Mouse (Mus musculus): ENCODE measurements at regions not wholly inside any gene's neighbourhood (a gene's known extent, or its start where the extent isn't known, plus 50 kb on each side); places are given as distances from the start of the nearest gene placed in this dataset.
"Not testable (repeated sequence)": the region's sequence is repeated elsewhere in the genome, so short reads cannot be mapped to it uniquely, and the experiment has no call there.

DNA sequence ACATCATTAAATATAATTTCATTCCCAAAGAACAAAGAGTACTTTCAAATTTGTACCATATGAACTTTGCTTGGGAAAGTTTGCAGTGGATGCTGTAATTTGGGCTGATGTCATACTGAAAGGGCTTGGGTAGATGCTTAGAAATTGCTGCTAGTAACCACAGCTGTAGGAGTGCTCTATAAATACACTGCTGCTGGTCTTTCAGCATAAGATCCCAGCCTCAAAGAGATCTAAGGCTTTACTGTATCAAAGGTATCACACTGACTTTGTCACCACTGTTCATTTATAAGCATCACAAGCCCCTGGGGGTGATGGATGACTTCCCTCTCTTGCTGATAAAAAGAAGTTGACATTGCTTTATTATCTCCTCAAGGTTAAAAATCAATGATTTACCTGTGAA, 497.2 kb downstream of the Pla2g4a start:
- no peak for DNase-seq

DNA sequence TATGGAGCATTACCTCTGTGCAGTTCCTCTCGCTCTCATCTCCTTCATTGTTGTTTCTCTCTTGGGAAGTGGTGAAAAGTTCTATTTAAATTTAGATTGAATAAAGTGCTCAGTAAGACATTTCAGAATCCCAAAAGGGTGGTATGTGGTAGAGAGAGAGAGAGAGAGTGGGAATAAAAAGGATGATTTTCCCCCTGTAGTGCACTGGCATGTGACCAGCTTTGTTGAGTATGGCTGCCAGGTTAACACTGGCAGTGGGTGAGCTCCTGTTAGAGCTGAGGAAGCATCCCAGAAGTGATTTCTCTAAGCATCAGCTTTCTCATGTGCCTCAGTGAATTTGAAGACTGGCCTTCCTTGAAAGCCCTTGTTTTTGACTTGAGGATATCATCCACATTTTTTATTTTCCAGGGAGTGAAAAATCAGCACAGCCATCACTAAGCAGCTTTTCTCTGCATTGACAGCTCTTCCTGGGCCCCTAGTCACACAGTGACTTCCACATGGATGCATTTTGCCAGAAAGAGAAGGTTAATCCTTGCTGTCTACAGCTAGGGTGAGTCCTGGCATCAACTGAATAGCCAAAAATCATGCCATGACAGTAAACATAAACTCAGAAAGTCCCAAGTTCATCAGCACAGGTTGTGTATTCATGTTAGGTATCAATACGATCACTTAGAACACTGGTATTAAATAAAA, 511.1 kb downstream of the Pla2g4a start:
- no peak for DNase-seq

DNA sequence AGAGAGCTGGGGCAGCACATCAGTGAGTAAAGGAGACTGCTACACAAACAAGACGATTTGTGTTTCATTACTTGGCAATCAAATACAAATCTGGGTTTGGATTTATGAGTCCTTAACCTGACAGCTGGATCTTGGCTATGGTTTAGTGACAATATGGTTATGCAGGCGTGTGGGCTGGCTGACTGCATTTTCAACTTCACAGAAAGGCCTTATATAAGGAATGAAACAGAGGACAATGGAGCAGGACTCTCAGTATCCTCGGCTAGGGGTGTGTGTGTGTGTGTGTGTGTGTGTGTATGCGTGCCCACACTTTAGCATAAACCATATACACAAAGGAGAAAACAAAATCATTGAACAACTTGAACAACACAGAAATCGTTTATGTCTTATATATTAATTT, 512.6 kb downstream of the Pla2g4a start:
- DNase-seq = no peak

DNA sequence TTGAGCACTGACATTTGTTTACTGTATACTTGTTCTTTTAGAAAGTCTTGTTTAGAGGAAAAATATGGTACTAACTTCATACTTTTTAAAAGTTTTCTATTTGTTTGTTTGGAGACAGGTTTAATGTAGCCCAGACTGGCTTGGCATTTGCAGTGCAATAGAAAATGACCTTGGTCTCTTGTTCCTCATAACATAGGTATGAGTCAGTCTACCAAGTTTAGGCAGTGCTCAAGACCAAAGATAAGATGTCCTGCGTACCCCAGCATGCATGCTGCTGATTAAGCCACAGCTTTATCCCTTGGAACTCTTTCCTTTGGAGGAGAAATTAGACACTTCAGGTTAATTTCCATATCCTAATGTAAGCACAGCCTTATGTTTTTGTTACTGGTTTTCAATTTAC, 550.1 kb downstream of the Pla2g4a start:
- no peak for DNase-seq

DNA sequence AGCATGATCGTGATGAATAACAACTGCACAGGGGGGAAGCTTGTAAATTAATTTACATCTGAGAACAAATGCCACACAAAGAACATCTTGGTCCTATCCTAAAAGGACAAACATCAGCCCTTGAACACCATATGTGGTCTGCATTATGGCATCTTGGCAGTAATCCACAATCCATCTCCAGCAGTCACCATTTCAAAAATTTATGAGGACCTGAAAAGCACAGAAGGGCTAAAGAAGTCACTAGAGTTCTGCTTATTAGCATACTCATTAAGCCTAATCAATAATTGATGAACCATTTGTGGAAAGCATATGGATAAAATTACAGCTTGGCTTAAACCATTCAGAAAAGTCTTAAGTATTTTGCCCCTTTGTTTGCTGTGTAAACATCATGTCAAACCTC, 555.7 kb downstream of the Pla2g4a start:
- DNase-seq = no peak

DNA sequence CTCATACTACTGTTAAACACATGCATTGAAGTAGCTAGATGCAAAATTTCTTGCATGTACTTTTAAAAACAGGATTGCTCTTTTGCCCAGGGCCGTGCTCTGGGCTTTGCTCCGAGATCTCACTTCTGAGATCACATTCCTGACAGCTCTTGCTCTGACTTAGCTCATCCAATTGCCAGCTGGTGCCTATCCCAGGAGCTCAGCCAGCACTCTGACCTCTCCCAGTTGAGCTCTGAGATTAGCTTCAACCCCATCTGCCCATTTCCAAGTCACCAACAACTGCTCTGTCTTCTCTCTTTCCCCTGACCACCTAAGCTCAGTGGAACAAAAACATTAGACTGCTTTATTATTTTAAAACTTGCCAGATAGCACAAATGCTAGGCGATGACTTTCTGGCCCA, 572.4 kb downstream of the Pla2g4a start:
- DNase-seq = peak; percentile 87

DNA sequence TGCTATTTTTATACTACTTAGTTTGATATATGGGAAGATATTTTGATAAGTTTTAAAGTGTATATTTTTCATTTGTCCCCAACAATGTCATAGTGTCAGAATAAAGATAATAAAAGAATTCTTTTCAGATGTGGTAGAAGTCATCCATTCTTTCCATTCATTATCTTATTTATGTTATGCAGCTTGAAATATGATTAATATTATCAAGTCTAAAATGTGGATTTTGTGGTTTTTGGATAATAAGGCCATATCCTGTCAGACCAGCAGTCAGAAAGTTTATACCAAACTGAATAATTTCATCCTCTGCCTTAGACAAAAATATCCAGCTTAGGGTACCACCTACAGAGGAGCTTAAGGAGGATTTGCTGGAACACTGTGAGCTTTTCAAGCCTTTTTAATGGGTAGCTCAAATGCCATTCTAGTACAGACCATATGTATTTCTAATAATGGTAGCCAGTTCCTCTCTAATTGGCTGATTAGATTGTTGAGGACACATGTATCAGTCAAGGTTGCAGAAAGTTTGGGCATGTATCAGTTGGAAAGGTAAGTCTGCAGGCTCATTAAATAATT, 609.7 kb downstream of the Pla2g4a start:
- no peak for DNase-seq

DNA sequence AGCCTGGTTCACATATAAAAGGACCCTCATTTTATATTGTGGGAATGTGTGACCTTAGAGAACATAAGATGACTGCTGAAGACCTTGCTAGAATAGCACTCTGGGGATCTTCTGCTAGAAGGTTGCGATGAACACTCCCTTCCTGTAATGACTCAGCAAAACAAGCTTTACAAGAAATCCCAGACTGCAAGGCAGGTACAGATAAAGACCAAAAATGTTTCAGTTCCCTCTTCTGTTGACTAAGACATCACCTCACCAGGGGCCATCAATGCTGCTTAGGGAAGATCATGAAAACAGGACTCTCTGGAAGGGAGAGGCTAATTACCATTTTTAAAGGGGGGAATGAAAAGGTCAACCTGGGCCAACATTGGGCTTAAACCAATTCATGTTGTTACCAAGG, 613.7 kb downstream of the Pla2g4a start:
- no peak for DNase-seq

DNA sequence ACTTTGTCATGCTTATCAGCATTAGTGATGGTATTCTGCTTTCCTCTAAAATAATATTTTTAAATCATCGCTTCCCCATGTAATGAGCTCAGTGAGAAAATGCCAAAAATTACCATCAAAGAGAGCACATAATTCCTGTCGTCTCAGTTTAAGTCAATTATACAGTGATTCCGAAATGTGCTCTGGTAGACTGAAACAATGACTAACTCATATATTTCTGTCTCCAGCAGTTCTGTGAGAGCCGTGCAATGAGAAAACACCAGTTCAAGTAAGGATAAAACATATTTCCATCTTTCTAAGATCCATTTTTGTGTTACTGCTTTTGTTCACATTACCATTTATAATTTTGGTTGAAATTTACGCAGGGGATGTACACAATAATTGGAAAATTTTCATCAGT, 622.9 kb downstream of the Pla2g4a start:
- no peak for DNase-seq

DNA sequence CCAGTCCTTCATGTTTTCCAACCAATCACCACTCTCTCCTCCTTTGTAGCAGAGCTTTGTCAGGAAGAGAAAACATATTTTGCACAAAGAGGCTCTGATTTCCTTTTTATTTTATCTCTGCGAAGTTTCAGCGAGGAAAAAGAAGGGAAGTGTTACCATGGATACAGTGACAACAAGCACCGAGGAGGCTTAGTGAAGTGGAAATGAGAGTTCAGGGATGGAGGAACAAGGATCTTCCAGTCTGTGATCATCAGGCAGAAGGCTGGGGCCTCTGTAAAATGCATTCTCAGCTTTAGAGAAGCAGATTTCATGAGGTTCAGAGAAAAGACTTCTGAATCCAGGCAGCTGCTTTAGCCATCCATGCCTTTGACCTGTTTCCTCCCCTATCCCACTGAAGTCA, 628.9 kb downstream of the Pla2g4a start:
- no peak for DNase-seq

DNA sequence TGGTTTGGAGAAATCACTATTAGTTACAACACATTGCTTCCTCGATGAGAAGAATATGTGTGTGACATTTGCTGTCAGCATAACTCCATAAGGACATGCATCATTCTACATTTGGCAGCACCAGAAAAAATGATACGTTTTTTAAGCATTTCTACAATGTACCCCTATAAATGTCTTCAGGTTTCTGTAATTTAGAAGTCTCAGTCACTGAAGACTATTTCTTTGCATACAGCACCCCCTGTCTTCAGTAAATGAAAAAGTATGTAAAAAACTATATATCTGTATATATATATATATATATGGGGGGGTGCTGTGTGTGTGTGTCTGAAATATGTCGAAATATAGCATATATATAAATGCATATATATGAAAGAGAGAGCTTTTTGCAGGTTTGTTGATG, 633.9 kb downstream of the Pla2g4a start:
- no peak for DNase-seq

DNA sequence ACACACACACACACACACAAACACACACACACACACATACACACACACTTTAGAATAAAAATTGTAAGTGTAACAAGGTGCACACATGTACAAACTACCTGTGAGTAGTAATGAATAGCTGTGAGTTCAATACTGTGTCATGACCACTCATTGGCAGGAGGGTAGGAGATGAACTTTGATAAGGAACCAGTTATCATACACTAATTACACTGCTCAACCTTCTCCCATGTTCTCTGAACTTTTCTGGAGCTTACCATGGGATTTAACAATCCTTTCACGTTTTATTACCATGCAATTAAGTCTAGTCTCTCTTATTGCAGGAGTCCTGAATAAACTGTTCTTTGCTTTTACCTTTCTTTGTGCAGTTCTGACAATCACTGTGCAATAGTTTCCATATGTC, 638.0 kb downstream of the Pla2g4a start:
- no peak for DNase-seq

DNA sequence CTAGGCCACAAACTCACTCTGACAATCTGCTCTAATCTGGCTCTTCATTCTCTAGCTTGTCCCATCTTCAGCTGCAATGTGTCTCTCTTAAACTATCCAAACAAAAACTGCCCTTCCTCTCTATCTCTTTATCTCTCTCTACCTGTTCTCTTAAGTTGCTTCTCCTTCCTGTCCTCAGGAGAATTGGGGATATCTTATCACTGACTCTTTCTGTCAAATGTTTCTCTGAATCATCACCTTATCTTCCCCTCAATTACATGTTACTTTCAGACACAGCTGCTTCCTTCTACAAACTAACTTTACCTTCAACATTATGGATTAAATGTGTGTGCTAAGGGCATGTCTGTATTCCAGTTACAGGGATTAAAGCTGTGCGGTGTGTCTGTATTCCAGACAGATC, 671.4 kb downstream of the Pla2g4a start:
- no peak for DNase-seq

DNA sequence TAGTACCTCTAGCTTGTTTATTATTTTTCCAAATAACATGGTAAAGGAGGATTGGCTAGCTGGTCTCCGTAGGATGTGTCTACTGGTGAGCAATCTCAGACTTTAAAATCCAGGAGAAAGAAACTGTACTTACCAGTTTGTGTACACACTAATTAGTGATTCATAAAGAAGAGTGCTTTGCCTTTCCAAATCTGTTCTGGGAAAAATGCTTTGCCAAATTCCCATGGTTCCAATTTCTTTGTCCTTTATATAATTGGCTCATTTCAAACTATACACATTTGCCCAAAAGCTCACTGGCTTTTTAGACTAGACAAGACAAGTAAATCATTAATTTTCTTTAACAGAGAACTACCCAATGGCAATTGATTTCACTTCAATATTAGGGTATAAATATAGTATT, 686.2 kb downstream of the Pla2g4a start:
- DNase-seq = no peak

DNA sequence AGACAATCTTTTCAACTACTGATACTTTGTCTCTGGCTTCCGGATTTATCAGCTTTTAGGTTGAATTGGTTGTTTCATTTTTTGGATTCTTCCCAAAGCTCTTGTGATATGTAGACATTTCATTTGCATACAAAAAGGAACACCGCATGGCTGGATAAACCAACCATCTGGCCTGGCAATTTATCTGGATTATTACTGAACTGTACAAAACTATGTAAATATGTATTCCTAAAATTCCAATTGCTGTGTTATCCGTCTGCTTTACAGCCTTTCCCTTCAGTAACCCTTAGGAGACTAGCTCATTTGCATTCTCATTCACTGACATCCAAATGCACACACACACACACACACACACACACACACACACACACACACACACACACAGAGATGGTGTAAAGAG, 704.2 kb downstream of the Pla2g4a start:
- DNase-seq = no peak

DNA sequence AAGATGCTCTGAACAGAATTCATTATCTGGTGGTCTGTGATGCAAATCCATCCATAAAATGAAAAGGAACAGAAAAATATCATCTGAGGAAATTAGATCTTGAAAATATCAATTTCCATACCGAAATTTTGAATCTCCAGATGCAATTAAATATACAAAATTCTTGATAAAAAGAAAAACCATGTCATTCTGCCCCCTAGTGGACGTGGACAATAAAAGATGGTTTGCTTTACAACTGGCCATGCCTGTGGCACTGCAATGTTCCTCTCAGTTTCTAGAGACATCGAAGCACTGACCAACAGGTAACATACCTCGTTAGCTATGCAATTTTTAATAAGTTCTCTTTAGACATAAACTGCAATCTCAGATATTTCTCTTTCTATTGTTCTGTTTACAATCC, 706.9 kb downstream of the Pla2g4a start:
- no peak for DNase-seq

DNA sequence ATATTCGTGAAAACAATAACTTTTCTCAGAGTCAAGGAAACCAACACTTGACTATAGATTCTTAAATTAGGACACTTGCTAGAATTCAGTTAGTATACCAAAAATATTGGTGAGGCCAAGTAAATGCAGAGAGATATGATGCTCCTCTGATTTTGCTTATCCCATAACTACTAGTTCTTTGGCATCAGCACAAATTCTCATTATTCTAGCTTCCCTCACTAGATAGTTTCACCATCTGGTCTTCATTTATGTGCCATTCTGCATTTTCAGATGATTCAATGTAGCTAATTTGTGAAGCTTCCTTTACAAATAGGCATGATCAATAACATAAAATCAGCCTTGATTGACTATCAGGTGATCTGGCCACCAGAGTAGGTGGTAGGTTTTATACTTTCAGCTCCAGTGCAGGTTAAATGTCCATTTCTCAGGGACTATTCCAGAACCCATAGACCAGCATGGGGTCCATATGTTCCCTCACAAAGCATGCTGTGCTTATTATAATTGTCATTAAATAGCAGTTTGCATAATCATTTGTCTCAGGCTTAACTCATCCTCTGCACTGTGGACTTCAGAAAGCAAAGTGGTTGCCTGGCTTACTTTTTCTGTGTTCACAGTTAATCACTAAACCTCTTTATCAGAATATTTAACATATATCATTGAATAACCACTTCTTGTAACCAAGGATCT, 722.6 kb downstream of the Pla2g4a start:
- peak; percentile 68 for DNase-seq

DNA sequence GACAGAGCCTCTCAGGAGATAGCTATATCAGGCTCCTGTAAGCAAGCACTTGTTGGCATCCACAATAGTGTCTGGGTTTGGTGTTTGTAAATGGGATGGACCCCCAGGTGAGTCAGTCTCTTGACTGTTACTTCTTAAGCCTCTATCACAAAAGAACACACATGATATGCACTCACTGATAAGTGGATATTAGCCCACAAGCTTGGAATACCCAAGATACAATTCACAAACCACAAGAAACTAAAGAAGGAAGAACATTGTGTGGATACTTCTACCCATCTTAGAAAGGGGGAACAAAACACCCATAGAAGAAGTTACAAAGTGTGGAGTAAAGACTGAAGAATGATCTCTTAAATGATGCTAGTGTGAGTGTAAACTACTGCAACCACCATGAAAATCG, 733.9 kb downstream of the Pla2g4a start:
- not testable (repeated sequence) for DNase-seq

DNA sequence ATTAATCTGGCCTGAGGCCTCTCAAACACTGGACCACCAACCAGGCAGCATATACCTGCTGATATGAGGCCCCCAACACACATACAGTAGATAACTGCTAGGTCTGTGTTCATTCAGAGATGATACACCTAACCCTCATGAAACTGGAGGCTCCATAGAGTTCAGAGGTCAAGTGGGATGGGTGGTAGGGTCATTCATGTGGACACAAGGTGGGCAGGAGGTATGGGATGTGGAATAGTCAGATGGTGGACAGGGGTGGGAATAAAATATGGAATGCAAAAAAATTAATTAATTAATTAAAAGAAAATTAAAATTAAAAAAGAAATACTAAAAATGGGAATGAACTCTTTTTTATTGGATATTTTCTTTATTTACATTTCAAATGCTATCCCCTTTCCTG, 734.7 kb downstream of the Pla2g4a start:
- no peak for DNase-seq

DNA sequence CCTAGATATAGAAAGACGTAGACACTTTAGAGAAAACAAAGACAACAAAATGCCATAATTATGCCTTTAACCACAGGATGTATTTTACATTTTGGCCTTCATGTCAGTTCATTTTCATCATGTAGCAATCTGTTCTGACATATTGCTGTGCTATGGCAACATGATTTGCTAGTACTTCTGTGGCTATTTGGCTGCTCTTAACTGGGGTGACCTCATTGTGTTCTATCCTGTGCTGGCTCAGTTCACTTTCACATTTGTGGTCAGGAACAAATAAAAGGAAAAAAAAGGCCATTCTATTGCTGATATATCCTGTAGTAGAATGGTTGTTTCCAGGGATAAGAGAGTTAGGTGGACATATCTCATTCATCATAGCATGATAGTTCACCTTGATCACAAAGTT, 758.5 kb downstream of the Pla2g4a start:
- peak; percentile 22 for DNase-seq

DNA sequence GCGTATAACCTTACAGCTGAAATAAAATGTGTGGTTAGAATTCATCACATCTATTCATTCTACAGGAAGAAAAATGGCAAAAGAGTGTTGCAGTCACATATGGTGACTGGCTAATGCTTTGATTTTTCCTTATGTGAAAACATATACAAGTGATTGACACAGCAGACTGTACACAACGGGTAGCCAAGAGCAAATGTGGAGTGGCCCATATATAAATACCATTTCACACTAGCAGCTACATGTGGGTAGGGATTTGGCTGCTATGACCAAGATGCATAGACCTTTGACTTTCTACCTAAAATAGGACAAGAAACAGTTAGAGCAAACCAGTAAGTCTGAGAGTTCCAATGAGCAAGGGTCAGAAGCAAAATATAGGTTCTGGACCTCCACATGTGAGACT, 761.8 kb downstream of the Pla2g4a start:
- DNase-seq = no peak

DNA sequence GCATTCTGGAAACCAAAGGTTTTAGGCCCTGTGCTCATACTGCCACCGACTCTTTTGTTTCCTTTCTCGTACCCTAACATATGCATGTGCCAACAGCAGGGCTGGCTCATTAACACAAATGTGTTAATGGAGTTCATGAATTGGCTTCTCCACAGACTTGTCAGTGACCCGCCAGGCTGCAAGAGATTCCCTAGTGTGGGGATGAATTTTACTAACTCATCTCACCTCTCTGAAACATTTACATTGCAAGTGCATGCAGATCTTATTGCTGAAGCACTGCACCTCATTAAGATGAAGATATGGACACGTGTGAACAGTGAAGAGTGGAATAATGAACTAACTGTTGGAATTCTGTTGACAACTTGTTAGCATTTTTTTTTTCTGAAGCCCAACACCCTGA, 762.2 kb downstream of the Pla2g4a start:
- no peak for DNase-seq

Measured in cerebellum, adult 11-12 months (tissue).